Mouse (Mus musculus) bone marrow, adult 2 months (tissue): ENCODE results near the gene G6pc.

Experiments used
- CTCF ChIP-seq: fragments of 200-500 bp; IDR thresholded peaks from 2 replicates; pipeline ENCODE4 v1.5.1; 2011; ENCODE audit warnings: low read length, control low read depth; ENCODE audit not compliant: control insufficient read depth, insufficient read depth
- POLR2A ChIP-seq: fragments of 200-500 bp; IDR thresholded peaks from 2 replicates; pipeline ENCODE4 v1.6.1; 2011; ENCODE audit warnings: low read depth, mild to moderate bottlenecking, control low read depth, low read length, borderline replicate concordance; ENCODE audit not compliant: control insufficient read depth

DNA sequence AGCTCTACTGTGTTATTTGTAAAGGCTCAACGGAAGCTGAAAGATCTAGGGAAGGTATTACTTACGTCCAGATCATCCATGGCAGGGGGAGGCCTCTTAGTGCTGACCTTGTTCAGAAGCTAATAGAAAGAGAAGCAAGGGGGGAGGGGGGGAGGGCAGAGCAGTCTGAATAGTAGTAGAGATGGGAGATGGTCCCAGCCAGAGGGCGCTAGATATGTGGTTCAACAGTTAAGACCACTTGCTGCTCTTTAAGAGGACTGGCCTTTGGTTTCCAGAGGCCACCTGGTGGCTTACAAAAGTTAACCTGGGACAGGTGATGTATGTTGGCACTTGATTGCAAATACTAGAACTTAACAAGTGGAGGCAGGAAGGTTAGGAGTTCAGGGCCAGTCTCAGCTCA is 52.2 kb downstream of the G6pc start:
- TF ChIP-seq POLR2A = no peak
- TF ChIP-seq CTCF = no peak
